Mouse (Mus musculus): ENCODE results near the gene Trappc2. TPM values are rescaled to one million over a fixed set of nuclear protein-coding genes. Genes with fewer than 3 reads are reported as not detected.
A peak's percentile ranks its signal among the peaks of the same experiment; 100 is the strongest.

Gene Trappc2
- total RNA-seq, 2 experiments from 2014 or later, result 19.2 to 20.0 TPM

GRCm38 (mm10) chrX:166478631-166479364 lies 38.4 kb downstream of the Trappc2 start:
- H3K4me3 ChIP-seq, result peak overlapping the region; percentile 86
- no peak for TF ChIP-seq CTCF (IDR thresholded peaks at IDR 0.05)
- no peak for DNase-seq
- intact Hi-C loops (cut with DNase I), result loop anchor here (2.0 kb wide), 1 partner anchor 32 kb away; no protein-coding TSS in a partner anchor
- H3K27ac ChIP-seq, result peak overlapping the region; percentile 92

GRCm38 (mm10) chrX:166479365-166479983 lies 39.1 kb downstream of the Trappc2 start, which contains the start of gene Rab9:
Gene Rab9 (minus strand): TSS chrX:166479867.
- peak within 1 kb of the TSS; percentile 92 for H3K27ac ChIP-seq
- peak within 1 kb of the TSS; percentile 86 for H3K4me3 ChIP-seq
- no peak for TF ChIP-seq CTCF (IDR thresholded peaks at IDR 0.05)
- intact Hi-C loops (cut with DNase I), result loop anchor here (2.0 kb wide), 1 partner anchor 31 kb away; no protein-coding TSS in a partner anchor
- peak; percentile 96 for DNase-seq

GRCm38 (mm10) chrX:166495052-166495451 lies 54.7 kb downstream of the Trappc2 start:
- no peak for TF ChIP-seq CTCF (IDR thresholded peaks at IDR 0.05)

GRCm38 (mm10) chrX:166497771-166498170 lies 57.4 kb downstream of the Trappc2 start:
- intact Hi-C loops (cut with DNase I), result no loop called here
- Histone ChIP-seq H3K4me3 (no peak overlapping the region), H3K27ac (no peak overlapping the region)
- TF ChIP-seq CTCF (IDR thresholded peaks at IDR 0.05), result no peak
- DNase-seq, result no peak

More at GRCm38 (mm10) chrX:166495052-166495451, 54.7 kb downstream of the Trappc2 start:
- H3K27ac ChIP-seq, result no peak overlapping the region
- intact Hi-C loops (cut with DNase I), result no loop called here
- DNase-seq, result no peak
- no peak overlapping the region for H3K4me3 ChIP-seq

GRCm38 (mm10) chrX:166499496-166500190 lies 59.3 kb downstream of the Trappc2 start:
- intact Hi-C loops (cut with DNase I), result no loop called here
- no peak overlapping the region for H3K4me3 ChIP-seq
- no peak for TF ChIP-seq CTCF (IDR thresholded peaks at IDR 0.05)
- no peak for DNase-seq
- H3K27ac ChIP-seq, result no peak overlapping the region

Other genes with a start within 250 kb of the Trappc2 start
- 1 to 10 TPM; 2.9 to 3.3 TPM for gene Gpm6b, start 201.7 kb upstream of the Trappc2 start, total RNA-seq (2021)
- 1 to 10 TPM; 4.6 to 6.2 TPM for gene Ofd1, start 130 bp downstream of the Trappc2 start, total RNA-seq (2021)
- gene Rab9, start 39.3 kb downstream of the Trappc2 start, total RNA-seq (2021), result 10 to 100 TPM; 18.6 to 20.0 TPM
- gene Tceanc, start 78.0 kb downstream of the Trappc2 start, total RNA-seq (2021), result 1 to 10 TPM; 1.9 to 4.3 TPM
- gene Egfl6, start 145.1 kb downstream of the Trappc2 start, total RNA-seq (2021), result under 1 TPM; 0.08 to 0.92 TPM

All from gastrocnemius, adult 2 months (tissue).